Mouse (Mus musculus): ENCODE measurements around the gene Gm42674. TPM values are rescaled to one million over a fixed set of nuclear protein-coding genes. Genes with fewer than 3 reads are reported as not detected.

Gm42674 gene
- total RNA-seq, 2 experiments from 2014 or later: not detected

DNA sequence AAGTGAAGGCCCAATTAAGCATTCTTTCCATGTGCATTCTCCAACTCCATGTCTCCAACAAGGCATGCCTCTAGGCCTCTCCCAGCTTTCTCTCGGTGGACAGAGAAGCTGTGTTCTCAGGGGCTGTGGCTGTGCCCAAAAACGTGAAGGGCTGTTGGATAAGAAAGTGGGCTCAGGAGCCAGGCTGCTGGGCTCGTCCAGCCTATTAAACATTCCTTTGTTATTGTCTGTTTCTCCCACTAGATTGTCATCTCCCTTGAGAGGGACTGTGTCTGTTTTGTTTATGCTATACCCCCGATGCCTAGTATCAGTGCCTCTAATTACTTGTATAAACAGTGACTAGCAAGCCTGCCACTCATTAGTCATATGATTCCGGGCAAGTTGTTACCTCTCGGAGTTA is 4.0 kb upstream of the Gm42674 start:
- no peak for DNase-seq (ENCODE audit: low spot score in 2 of 2)

DNA sequence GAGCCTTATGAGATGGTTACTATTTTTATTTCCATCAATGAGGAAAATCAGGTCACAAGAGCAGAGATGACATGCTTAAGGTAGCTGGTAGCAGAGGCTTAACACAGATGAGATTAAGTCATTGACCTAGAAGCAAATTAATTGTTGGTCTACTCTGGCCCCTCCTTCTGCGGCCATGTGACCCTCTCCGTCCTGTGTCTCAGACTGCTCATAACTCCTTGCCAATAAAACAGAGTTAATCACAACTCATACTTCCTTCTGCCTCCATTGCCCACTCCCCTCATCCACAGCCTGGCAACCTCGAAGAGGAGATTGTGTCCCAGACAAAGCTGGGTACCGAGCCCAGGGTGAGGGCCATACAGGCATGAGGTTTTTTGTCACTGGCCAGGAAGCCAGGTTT is 3.5 kb upstream of the Gm42674 start:
- DNase-seq (ENCODE audit: low spot score in 2 of 2): no peak

- DNase-seq (ENCODE audit: low spot score in 2 of 2): no peak
Measured at GRCm38 (mm10) chr3:90599401-90599800, 2.3 kb upstream of the Gm42674 start.

- DNase-seq (ENCODE audit: low spot score in 2 of 2): no peak
Measured at GRCm38 (mm10) chr3:90600036-90600435, 1.7 kb upstream of the Gm42674 start.

DNA sequence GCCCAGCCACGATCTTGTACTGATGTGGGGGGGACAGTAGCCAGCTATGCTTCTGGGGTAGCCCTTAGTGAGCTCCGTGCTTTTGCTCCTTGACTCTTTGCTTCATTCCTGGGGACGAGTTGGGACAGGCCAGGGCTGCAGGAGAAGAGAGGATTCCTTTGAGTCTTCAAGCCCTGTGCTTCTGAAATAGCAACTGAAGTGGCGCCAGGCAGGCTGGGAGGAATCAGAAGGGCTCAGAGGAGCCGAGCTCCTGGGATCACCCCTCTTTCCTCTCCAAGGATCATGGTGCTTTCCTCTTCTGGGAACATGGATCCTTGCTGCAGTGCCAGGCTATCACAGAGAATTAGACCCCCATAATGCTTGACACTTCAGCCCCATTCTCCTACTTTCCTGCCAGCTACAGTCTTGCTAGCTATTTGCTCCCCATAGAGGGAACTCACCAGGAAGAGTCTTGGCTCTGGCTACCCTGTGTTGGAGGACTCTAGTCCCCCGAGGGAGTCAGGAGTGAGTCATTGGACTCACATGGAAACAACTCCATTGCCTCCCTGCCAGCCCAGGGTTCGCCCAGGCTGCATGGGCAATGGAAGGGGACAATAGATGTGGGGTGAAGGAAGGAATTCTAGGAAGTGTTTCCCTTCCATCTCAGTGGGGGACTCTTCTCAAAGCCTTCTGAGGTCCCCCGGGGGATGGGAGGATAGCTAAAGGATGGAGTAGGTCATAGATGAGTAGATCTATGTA is 1.1 kb upstream of the Gm42674 start:
- no peak for DNase-seq (ENCODE audit: low spot score in 2 of 2)

DNA sequence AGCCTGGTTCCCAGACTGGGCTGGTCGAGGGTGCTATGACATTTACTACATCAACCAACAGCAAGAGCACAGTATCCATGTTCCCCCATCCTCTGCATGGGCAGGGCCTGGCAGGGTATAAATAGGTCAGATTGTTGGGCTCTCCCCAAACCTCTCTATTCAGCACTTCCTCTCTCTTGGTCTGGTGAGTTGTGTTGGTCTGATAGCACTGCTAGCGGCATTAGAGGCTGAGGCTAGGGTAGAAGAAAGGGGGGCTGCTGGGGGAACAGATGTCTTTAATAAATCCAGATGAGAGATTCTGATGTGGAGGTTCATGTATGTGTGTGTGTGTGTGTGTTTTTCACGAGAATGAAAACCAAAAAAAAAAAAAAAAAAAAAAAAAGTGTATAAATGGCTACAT is 1.9 kb downstream of the Gm42674 start, which contains the start of gene S100a4:
S100a4 (plus strand) TSS at position 149 of the 400 bp plus-strand sequence.
- DNase-seq (ENCODE audit: low spot score in 2 of 2): no peak

DNA sequence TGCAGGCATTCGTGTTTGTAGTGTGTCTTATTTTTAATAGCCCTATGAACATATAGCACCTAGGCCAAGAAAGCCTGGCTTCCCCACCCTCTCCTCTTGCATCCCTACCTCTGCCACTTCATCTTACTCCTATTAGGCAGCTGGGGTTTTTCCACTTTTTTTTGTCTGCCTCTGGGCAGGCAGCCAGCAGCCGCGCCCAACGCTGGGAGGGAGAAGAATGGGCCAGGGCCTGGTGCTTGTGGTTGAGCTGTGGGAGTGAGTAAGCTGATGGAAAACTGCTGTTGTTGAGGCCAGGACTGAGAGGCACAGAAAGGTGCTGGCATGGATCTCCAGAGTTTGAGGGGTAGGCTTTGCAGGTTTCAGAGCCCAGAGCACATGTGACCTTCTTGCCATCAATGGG is 2.7 kb downstream of the Gm42674 start:
- peak in 1 of 2 experiments; percentile 72 for DNase-seq (ENCODE audit: low spot score in 2 of 2)

DNA sequence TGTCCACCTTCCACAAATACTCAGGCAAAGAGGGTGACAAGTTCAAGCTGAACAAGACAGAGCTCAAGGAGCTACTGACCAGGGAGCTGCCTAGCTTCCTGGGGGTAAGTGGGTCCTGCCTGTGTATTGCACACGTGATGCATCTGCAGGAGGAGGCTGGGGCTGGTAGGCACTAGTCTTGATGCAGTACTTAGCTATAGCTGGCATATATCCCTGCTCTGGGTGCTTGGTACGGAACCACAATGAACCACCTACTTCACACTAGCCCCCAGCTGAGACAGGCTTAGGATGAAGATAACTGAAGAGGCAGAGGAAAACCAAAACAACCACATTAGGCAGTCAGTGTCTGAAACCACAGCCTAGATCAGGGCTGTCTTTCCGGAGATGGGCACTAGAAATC is 3.3 kb downstream of the Gm42674 start:
- DNase-seq (ENCODE audit: low spot score in 2 of 2): no peak

- no peak for DNase-seq (ENCODE audit: low spot score in 2 of 2)
Measured at GRCm38 (mm10) chr3:90605736-90606135, 4.0 kb downstream of the Gm42674 start.

DNA sequence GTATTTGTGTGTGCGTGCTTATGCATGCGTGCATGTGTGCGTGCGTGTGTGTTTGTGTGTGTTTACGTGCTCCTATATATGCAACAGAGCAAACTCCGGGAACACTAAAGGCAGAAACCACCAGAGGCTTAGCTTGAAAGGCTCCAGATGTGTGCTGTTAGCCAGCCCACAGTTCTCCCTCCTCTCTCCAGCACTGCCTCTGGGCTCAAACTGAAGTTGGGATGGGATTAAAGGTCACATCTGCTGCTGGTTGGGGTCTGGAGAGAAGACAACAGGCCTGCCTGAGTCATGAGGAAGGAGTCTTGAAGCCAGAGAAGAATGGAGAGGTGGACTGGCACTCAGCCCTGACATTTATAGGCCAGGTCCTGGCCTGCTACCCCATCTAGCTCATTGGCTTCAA is 4.5 kb downstream of the Gm42674 start:
- DNase-seq (ENCODE audit: low spot score in 2 of 2): no peak

GRCm38 (mm10) chr3:90607361-90607760 is 5.7 kb downstream of the Gm42674 start:
- no peak for DNase-seq (ENCODE audit: low spot score in 2 of 2)

GRCm38 (mm10) chr3:90608223-90608622 is 6.5 kb downstream of the Gm42674 start, which contains the start of gene S100a5:
S100a5 (plus strand) TSS chr3:90608523.
- no peak for DNase-seq (ENCODE audit: low spot score in 2 of 2)

- no peak for DNase-seq (ENCODE audit: low spot score in 2 of 2)
Measured at GRCm38 (mm10) chr3:90609102-90609501, 7.4 kb downstream of the Gm42674 start.

- no peak for DNase-seq (ENCODE audit: low spot score in 2 of 2)
Measured at GRCm38 (mm10) chr3:90611494-90611893, 9.8 kb downstream of the Gm42674 start.

GRCm38 (mm10) chr3:90612061-90612460 is 10.4 kb downstream of the Gm42674 start:
- no peak for DNase-seq (ENCODE audit: low spot score in 2 of 2)

DNA sequence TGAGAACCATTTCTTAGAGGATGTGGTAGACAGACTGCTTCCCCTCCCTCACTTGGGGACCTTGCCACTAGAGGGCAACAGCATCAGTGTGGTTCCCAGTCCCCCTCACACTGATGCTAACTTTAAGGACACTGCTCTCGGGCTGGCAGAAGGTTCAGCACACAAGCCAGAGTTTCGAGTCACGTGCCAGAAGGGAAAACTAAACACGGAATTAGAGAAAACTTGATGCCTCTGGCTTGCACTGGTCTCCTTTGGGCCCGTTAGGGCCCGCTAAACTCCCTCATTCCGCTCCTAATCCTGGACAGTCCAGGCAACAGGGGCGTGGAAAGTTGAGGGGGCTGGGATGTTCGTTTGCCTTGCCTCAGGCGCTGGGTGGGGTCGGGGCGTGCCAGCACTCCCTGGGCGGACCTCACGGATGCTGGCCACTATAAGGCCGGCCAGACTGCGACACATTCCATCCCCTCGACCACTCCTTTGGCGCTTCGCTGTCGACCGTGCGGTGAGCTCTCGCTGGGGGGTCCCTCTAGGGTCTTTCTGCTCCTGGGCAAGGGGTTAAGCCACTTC is 11.1 kb downstream of the Gm42674 start, which contains the start of gene S100a6:
S100a6 (plus strand) TSS at position 155 of the 564 bp plus-strand sequence.
- DNase-seq (ENCODE audit: low spot score in 2 of 2): peak; percentile 45 to 50

- no peak for DNase-seq (ENCODE audit: low spot score in 2 of 2)
Measured at GRCm38 (mm10) chr3:90613461-90614147, 11.9 kb downstream of the Gm42674 start.

- no peak for DNase-seq (ENCODE audit: low spot score in 2 of 2)
Measured at GRCm38 (mm10) chr3:90614148-90614530, 12.4 kb downstream of the Gm42674 start.

GRCm38 (mm10) chr3:90614611-90615251 is 13.0 kb downstream of the Gm42674 start:
- DNase-seq (ENCODE audit: low spot score in 2 of 2): no peak

DNA sequence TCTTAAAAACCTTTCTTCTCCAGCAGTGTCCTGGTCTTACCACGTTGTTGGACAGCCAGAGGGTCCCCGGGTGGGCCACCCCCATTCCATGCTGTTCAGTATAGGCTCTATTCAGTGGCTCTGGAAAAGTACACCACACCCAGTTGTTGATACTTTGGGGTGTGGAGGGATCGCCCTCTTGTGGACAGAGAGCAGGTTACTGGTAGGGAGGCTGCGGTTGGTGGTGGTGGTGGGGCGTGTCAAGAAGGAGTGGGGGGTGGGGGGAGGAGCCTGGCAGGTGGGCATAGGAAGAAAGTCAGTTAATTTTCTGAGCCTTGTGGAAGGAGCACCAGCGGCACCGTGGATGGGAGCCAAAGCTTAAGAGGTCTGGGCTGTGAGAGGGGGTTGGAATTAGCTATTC is 13.7 kb downstream of the Gm42674 start:
- DNase-seq (ENCODE audit: low spot score in 2 of 2): peak; percentile 68 to 73

- DNase-seq (ENCODE audit: low spot score in 2 of 2): no peak
Measured at GRCm38 (mm10) chr3:90615911-90616310, 14.2 kb downstream of the Gm42674 start.

- no peak for DNase-seq (ENCODE audit: low spot score in 2 of 2)
Measured at GRCm38 (mm10) chr3:90617586-90617985, 15.9 kb downstream of the Gm42674 start.

All from left cerebral cortex, adult 18-20 months (tissue).